8 mouse cellular contexts compared by ENCODE assay signal in the genomic region with DNA sequence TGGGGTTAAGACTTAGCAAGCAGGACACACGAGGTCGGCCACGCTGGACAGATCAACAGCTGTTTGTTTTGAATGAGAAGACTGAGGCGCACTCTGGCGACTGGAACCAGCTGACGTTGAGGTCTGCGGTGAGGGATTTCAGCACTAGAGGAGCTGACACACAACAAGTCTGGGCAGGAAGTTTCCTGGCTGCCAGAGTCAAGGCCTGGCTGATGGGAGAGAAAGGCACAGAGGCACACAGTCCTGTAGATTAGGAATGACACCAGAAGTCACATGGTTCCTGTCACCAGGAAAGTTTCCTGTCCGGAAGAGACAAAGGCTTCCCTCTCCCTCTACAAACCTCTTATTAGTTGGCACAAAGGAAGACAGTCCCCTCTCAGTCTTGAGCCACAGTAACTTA. TPM values are rescaled to one million over a fixed set of nuclear protein-coding genes. Genes with fewer than 3 reads are reported as not detected.
A peak's percentile ranks its signal among the peaks of the same experiment; 100 is the strongest.
DNase-seq lines count a peak whose midpoint lies in the region; ATAC-seq and TF ChIP-seq lines count a peak whose summit lies in the region.
"Had no signal": no experiment of that assay in that cellular context is flagged by ENCODE, and none has a peak within 500 bp of the region (broad histone marks: within the 10 kb centered on the region; RNA-seq: fewer than 3 reads in every experiment).

No protein-coding gene starts in this region.

- H3K27me3 ChIP-seq in ES-Bruce4 (ENCODE audit: control insufficient read depth, insufficient read depth, low read length, poor library complexity, severe bottlenecking): no peaks in the 10 kb centered on the region
- H3K27me3 ChIP-seq in embryonic facial prominence, embryonic 15.5 days: no peaks in the 10 kb centered on the region
- H3K27me3 ChIP-seq: limb, embryonic 12.5 days had no signal

- no peaks in the 10 kb centered on the region for H3K36me3 ChIP-seq in ES-Bruce4 (ENCODE audit: control insufficient read depth, insufficient read depth, low read length, poor library complexity, severe bottlenecking)
- no peaks in the 10 kb centered on the region for H3K36me3 ChIP-seq in embryonic facial prominence, embryonic 15.5 days
- H3K36me3 ChIP-seq: limb, embryonic 12.5 days had no signal

- H3K9ac ChIP-seq in ES-Bruce4 (ENCODE audit: low read depth, poor library complexity, severe bottlenecking): no peak overlapping the region
- H3K9ac ChIP-seq in embryonic facial prominence, embryonic 15.5 days: no peak overlapping the region
- H3K9ac ChIP-seq: limb, embryonic 12.5 days had no signal

- no peaks in the 10 kb centered on the region for H3K9me3 ChIP-seq in ES-Bruce4 (replicated peaks; ENCODE audit: control insufficient read depth, insufficient read depth, low read length, poor library complexity, severe bottlenecking)
- no peaks in the 10 kb centered on the region for H3K9me3 ChIP-seq in embryonic facial prominence, embryonic 15.5 days (replicated peaks)
- H3K9me3 ChIP-seq: limb, embryonic 12.5 days had no signal

- TF ChIP-seq CTCF in ES-Bruce4 (IDR thresholded peaks at IDR 0.05; ENCODE audit: low read depth, low read length): peak; percentile 3

- peak; percentile 73; the same call in 1 of the 2 replicates for ATAC-seq in embryonic facial prominence, embryonic 15.5 days (ENCODE audit: insufficient number of reproducible peaks, low FRiP score, low TSS enrichment, low read depth)
- peak; percentile 92 for ATAC-seq in megakaryocyte progenitor cell, adult 5-6 weeks (replicated peaks; ENCODE audit: poor library complexity)

- H3K27ac ChIP-seq in ES-Bruce4 (ENCODE audit: insufficient read depth, low read length): peak overlapping the region; percentile 53
- H3K27ac ChIP-seq in embryonic facial prominence, embryonic 15.5 days (replicated peaks): no peak overlapping the region
- H3K27ac ChIP-seq: limb, embryonic 12.5 days had no signal

- H3K4me1 ChIP-seq in ES-Bruce4 (ENCODE audit: control insufficient read depth, insufficient read depth, low read length): peaks cover under 1% of the 10 kb centered on the region
- no peaks in the 10 kb centered on the region for H3K4me1 ChIP-seq in embryonic facial prominence, embryonic 15.5 days
- H3K4me1 ChIP-seq: limb, embryonic 12.5 days had no signal

- TF ChIP-seq POLR2A in ES-Bruce4 (IDR thresholded peaks at IDR 0.05; ENCODE audit: insufficient read depth, low read length): no peak

- TF ChIP-seq EP300 in ES-Bruce4 (IDR thresholded peaks at IDR 0.05; ENCODE audit: insufficient read depth, low read depth, low read length): peak; percentile 77

- H3K4me3 ChIP-seq in ES-Bruce4 (ENCODE audit: low read depth, low read length): no peak overlapping the region
- H3K4me3 ChIP-seq in embryonic facial prominence, embryonic 15.5 days (replicated peaks): no peak overlapping the region
- H3K4me3 ChIP-seq: limb, embryonic 12.5 days had no signal

- intact Hi-C loops in left cerebral cortex, postnatal 25 days (cut with DNase I): no loop called here

- DNase-seq in kidney, postnatal 36 days: peak; percentile 55 to 67
- no peak for DNase-seq in left cerebral cortex, postnatal 25 days (ENCODE audit: low spot score in 2 of 2)
- no peak for DNase-seq in urinary bladder, postnatal 14 days (ENCODE audit: low spot score)
- no peak for DNase-seq in retina, embryonic 14.5 days (ENCODE audit: low spot score)

- H3K4me2 ChIP-seq in embryonic facial prominence, embryonic 15.5 days (replicated peaks): no peak overlapping the region
- H3K4me2 ChIP-seq: limb, embryonic 12.5 days had no signal

- 43% methylated on average over 8 of the region's 8 CpGs for WGBS in embryonic facial prominence, embryonic 15.5 days

RNA-seq across cellular contexts. Expression of a gene that starts 12.7 kb away (rescaled TPM):
- 52.0 and 54.9 TPM in 2 replicates for polyA plus RNA-seq in ES-Bruce4 (2011; ENCODE audit: insufficient read depth, insufficient read length, low read depth, missing spikeins)
- polyA plus RNA-seq in embryonic facial prominence, embryonic 15.5 days (2015; fragmentation: Nextera tagmentation; extraction: Ambion mirVana): 72.5 and 75.2 TPM in 2 replicates
- 67.1 and 71.7 TPM in 2 replicates for total RNA-seq in megakaryocyte progenitor cell, adult 5-6 weeks (2015)
- total RNA-seq in megakaryocyte progenitor cell, adult 5-6 weeks (2017): 24.6 and 28.8 TPM in 2 replicates
- total RNA-seq in left cerebral cortex, postnatal 25 days (2021): 100 to 1,000 TPM; 108 to 110 TPM

RNA-seq across cellular contexts. Expression of a gene that starts 41.6 kb away (rescaled TPM):
- polyA plus RNA-seq in ES-Bruce4 (2011; ENCODE audit: insufficient read depth, insufficient read length, low read depth, missing spikeins): 26.1 and 27.5 TPM in 2 replicates
- polyA plus RNA-seq in embryonic facial prominence, embryonic 15.5 days (2015; fragmentation: Nextera tagmentation; extraction: Ambion mirVana): 7.1 and 7.8 TPM in 2 replicates
- total RNA-seq in megakaryocyte progenitor cell, adult 5-6 weeks (2015): not detected in 2 replicates
- 0.17 and 0.37 TPM in 2 replicates for total RNA-seq in megakaryocyte progenitor cell, adult 5-6 weeks (2017)
- 100 to 1,000 TPM; 616 to 649 TPM for total RNA-seq in left cerebral cortex, postnatal 25 days (2021)

RNA-seq across cellular contexts. Expression of a gene that starts 53.3 kb away (rescaled TPM):
- polyA plus RNA-seq in ES-Bruce4 (2011; ENCODE audit: insufficient read depth, insufficient read length, low read depth, missing spikeins): 27.6 and 28.7 TPM in 2 replicates
- polyA plus RNA-seq in embryonic facial prominence, embryonic 15.5 days (2015; fragmentation: Nextera tagmentation; extraction: Ambion mirVana): 5.4 and 5.7 TPM in 2 replicates
- 6.9 and 8.7 TPM in 2 replicates for total RNA-seq in megakaryocyte progenitor cell, adult 5-6 weeks (2015)
- total RNA-seq in megakaryocyte progenitor cell, adult 5-6 weeks (2017): 1.1 and 4.9 TPM in 2 replicates
- 1 to 10 TPM; 3.0 to 4.2 TPM for total RNA-seq in left cerebral cortex, postnatal 25 days (2021)

Comparison
In these comparisons a context has a peak if more than half of its experiments do, and no peak if none do; other contexts are left out.
1. DNase-seq: peak in kidney, postnatal 36 days (2 of 2); none in left cerebral cortex, postnatal 25 days (0 of 2), urinary bladder, postnatal 14 days (single experiment) and retina, embryonic 14.5 days (single experiment).
2. RNA of a gene that starts 41.6 kb away (total RNA-seq): 616 to 649 TPM in left cerebral cortex, postnatal 25 days; 0.17 to 0.37 TPM in megakaryocyte progenitor cell, adult 5-6 weeks; every median in the first group is over 100 times any median in the second.